Mouse (Mus musculus): Measurements from ENCODE around the gene Grhl1.

Grhl1 gene

DNA sequence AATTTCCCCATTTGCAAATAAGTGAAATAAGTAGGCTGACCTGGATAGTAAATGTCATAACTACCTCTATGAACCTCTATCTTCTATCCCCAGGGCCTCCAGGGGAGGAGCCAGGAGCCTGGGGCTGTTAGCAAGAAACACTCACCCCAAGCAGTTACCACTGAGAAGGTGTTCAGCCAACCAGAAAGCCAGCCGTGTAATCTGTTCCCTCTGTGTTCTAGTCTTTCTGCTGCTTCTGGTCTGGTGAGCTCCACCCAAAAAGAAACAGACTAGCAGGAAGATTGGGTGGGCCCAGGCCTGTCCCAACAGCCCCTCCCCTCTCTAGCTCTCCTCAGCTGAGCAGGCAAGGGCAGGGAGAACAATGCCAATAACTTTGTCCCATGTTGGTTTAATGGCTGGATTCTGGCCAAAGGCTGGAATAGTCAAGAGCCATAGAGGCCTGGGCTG, 72.1 kb downstream of the Grhl1 start:
- DNase-seq (ENCODE audit: low spot score), result no peak

DNA sequence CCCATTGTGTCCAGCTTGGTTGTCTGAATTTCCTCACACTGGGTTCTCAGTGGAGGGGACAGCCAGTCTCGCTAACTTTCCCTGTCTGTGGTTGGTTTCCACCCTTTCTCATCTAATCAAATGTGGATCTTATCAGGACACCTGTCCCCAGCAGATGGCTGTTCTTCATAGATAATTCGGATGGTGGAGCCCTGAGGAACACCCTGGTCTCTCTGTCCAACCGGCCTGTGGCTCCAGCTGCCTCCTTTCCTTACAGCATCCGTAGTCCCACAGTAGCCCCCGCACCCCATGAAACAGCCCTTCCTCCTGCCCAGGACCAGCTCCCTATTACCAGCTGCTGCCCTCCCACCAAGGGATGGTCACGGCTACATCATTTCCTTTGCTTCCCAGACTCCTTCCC, 73.8 kb downstream of the Grhl1 start:
- no peak for DNase-seq (ENCODE audit: low spot score)

DNA sequence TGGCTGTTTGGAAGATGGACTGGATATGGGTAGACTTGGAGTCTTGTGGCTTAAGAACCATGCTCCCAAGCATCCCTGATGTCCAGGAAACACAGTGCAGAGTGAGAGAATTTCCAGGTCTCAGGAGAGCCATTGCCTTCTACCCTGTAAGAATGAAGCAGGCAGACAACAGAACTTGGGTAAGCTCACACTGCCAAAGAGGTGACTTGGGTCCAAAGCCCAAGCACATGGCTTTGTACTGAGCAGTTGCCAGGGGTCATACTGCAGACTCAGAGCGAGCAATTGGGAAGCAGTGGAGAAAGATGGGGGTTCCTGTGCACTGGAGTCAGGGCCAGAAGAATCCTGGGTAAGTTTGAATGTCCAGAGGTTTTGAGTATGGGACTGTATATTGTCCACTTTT, 76.0 kb downstream of the Grhl1 start:
- DNase-seq (ENCODE audit: low spot score), result no peak

DNA sequence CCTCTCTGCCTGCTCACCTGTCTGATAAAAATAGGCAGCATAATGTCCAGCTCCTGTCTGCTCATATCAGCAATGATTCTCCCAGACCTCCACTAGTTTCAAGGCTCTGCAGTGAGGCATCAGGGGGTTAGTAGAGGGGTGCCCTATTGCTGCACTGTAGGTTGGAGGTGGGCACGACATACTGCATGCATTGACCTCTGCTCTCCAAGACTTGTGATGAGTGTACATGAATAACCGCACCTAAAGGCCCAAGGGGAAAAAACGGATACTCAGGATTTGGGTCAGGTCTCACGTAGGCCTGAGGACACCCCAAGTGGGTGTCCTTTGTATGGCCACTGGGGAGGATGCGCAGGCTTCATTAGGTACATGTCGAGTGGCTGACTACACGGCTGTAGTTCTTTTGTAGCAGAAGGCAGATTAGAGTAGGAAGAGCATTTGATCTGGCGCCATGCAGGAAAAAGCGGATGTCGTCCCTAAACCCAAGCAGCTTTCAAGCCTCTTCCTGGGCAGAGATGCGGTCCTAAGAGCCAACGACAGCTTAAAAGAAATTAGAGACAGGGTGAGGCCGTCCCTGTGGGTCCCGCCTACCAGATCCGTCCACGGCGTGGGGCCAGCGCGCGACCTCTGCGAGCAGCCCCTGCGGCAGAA, 78.5 kb downstream of the Grhl1 start:
- DNase-seq (ENCODE audit: low spot score), result no peak

DNA sequence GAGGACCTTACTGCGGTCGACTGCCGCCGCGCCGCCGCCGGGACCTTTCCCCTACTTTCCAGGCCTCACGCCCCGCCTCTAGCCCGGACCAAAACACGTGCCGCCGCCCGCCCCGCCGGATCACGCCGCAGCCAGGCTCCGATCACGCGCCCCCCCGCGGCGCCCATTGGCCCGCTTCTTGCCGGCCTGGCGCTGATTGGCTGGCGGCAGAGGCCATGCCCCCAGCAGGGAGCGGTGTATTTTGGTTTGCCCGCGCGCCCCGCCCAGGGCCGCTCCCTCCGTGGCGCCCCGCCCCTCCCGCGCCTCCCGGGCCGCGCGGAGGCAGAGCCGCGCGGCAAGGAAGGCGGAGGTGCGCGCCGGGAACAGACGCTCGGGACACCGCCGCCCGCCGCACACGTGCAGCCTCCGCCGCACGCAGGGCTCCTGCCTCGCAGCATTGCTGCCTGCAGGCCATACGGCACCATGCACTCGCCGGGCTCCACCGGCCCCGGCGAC, 79.0 kb downstream of the Grhl1 start, which contains the start of gene Klf11:
Gene Klf11, plus strand, starts transcription at position 212 of the 495 bp plus-strand sequence.
- DNase-seq (ENCODE audit: low spot score), result peak; percentile 90

DNA sequence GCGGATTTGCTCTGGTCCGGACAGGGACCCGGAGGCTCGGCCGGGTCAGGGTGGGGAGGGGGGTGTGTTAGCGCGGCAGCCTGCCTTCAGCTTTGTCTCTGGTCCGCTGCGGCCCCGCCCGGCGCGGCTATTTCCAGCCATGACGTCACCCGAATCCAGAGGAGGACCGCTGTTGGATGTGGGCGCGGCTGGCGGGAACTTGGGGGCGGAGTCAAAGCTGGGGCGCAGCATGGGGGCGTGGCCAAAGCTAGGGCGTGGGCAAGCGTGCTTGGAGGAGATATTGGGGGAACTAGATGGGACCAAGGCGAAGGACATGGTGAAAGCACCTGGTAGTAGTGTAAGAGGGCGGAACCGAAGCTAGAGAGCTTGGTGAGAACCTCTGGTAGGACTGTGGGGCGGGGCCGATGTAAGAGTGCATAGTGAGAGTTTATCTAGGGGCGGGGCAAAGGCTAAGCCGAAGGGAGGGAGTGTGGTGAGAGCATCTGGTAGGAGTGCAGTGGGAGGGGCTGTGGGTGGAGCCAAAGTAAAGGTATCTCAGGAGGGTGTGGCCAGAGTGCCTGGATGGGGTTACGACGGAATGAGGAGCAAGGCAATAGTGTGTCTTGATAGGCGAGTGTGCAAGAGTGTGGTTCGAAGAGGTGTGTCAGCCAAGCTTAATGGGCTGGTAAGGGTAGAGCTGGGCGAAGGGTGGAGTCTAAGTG, 79.7 kb downstream of the Grhl1 start:
- peak; percentile 96 for DNase-seq (ENCODE audit: low spot score)

DNA sequence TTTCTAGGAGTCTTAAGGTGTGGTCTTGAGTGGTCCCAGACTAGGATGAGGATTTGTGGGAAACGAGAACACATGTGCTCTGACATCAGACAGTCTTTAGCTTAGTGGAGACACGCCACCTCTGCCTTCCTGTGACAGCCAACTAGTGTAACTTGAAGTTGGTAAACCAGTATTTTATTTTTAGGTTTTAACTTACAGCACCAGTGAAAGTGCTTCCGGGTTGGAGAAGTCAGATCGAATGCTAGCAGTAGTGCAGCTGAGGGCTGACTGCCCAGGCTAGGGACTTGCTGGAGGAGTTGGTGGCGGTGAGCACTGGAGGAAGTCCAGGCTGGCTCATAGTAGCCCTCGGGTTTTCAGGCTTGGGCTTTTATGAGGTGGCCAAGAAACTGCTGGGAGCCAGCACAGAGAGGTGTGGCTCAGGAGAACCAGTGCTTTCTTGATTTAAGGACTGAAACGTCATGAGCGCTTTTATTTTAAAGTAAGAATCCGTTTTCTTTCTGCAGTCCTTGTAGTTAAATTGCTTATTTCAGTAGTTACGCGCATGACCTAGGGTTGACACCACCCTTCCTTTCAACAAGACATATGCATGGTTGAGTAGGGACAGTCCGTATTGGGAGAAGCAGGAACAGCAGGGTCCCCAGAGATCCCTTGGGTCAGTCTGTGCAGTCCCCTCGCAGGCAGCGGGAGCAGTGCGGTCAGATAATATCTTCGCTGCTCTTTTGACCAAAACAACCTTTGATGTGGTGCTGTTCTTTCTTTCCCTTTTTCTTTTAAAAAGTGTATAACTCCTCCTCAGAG, 82.2 kb downstream of the Grhl1 start:
- DNase-seq (ENCODE audit: low spot score), result no peak

DNA sequence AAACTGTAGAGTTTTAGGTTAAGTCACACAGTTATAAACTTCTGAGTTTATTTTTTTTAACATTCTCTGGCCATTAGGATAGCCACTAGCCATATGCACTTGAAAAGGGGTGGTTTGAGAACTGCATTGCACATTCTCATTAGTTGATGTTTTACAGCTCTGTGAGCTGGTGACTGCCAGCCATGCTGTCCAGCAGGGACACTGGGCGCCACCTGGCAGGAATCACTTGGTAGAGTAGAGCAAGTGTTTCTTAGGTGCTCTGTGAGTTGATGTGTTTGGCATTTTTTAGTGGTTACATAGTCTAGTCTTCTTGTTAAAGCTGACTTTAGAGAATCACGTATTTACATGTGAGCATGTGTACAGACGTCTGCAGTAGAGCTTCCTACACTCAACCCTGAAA, 84.4 kb downstream of the Grhl1 start:
- no peak for DNase-seq (ENCODE audit: low spot score)

DNA sequence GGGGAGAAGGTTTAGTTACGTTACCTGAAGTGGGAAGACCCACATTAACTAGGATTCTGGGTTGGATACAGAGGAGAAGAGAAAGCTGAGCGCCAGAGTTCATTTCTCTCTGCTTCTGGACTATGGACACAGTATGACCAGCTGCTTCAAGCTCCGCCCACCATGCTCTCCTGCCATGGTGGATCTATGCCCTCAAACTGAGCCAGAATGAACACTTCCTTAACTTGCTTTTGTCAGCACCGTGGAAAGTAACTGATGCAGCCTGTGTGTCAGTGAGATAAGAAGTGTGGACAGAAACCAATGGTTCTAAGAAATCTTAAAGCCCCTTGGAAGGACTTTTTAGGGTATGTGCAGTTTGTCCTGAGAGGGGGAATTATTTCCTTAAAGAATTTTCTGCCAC, 86.9 kb downstream of the Grhl1 start:
- no peak for DNase-seq (ENCODE audit: low spot score)

DNA sequence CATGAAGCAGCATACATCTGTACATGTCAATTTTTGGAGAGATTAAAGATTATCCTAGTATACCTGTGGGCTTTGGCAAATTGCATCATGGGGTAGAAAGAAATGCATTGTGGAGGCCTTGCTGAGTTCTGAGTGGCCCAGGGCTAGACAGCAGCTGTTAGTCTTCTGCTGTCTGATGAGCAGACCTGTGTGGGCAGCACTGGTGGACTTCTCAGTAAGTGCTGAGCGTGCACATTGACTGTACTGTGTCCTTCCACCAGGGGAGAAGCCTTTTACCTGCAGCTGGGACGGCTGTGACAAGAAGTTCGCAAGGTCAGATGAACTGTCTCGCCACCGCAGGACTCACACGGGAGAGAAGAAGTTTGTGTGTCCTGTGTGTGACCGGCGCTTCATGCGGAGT, 87.8 kb downstream of the Grhl1 start:
- no peak for DNase-seq (ENCODE audit: low spot score)

DNA sequence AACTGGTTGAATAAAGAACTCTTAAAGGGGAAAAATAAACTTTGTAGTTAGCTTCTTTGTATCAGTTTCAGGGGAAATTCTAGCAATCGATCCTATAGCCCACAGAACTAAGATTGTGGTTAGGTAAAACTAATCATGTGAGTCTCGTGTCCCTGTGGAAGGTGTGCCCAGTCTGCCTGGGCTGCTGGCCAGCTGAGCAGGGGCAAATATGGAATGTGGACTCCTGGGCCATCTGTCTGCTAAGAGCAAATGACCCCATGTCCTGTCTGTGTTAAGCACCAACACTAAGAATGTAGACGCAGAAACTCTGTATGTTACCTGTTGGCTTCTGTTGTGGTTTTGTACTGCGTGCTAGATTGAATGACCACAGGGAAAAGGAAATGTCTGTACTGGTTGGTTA, 89.0 kb downstream of the Grhl1 start:
- no peak for DNase-seq (ENCODE audit: low spot score)

DNA sequence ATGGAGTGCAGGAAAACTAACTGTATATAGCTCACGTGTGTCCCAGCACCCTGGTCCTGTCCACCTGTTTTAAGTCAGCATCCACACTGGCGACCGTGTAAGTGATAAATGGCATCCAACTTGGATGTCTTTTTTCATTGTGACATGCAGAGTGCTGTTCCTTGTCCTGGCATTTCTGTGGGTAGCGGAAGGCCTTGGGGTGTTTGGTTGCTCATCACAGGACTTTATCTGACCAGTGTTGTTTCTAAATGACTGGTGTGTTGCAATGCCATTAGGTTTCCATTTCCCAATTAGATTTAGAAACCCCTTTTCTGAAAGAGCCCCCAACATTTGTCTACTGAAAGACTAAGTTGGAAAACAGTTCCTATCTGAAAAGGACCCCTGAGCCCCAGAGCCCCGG, 90.0 kb downstream of the Grhl1 start:
- DNase-seq (ENCODE audit: low spot score), result no peak
